Mouse (Mus musculus): ENCODE results near the gene Gm12216.

DNA sequence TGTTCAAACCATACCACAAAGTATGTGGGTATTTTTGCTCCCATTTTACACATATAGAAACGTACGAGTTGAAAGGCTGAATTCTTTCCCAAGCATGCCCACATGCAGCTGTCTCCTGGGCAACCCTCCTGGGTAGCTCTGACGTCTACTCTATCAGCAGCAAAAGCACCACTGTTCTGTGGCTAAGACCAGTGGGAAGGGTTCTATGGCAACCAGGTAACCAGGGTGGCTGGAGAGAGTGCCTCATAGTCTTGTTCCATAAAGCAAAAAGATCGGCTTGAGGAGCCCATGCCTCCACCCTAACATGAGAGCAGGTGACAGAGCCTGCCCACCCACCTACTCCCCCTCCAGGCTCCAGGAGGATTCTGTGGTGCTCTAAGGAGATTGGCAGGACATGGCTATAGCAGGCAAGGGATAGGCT is 16.9 kb downstream of the Gm12216 start:
- TF ChIP-seq CTCF (IDR thresholded peaks at IDR 0.05; ENCODE audit: low read depth) (no peak), EP300 (IDR thresholded peaks at IDR 0.05; ENCODE audit: low read depth) (no peak)
